Mouse (Mus musculus): ENCODE measurements at regions not wholly inside any gene's neighbourhood (a gene's known extent, or its start where the extent isn't known, plus 50 kb on each side); places are given as distances from the start of the nearest gene placed in this dataset.

DNA sequence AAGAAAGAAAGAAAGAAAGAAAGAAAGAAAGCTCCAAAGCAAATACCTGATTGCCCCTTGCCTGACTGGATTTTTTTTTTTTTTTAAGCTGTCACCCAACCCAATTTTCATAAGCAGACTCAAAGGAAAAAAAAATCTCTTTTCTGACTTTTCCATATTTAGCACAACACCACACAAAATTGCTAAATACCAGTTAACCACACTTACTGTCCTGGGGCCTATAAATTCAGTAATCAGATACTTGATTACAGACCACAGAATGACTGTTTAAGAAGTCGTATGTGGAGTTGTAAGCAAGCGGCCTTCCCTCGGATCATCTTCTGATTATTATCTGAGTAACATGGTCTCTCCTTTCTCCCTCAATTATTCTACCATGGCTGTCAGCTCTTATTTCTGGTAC is 263.3 kb upstream of the Gm15217 start:
- Histone ChIP-seq H3K36me3 (replicated peaks) (no peaks in the 10 kb centered on the region), H3K9me3 (replicated peaks) (no peaks in the 10 kb centered on the region), H3K4me3 (ENCODE audit: low read depth, low read length) (no peak overlapping the region), H3K27me3 (ENCODE audit: insufficient read depth, low read length) (no peaks in the 10 kb centered on the region), H3K4me1 (ENCODE audit: insufficient read depth, low read depth, low read length) (no peaks in the 10 kb centered on the region)
- ATAC-seq (ENCODE audit: extremely low read depth, insufficient number of reproducible peaks, low FRiP score, poor library complexity, severe bottlenecking) (no peak), DNase-seq (ENCODE audit: low spot score) (no peak)
- TF ChIP-seq CTCF (IDR thresholded peaks at IDR 0.05; ENCODE audit: low read depth, low read length) (no peak), GATA2 (IDR thresholded peaks at IDR 0.05; ENCODE audit: borderline replicate concordance, low read depth, low read length) (no peak), TAL1 (conservative IDR thresholded peaks at IDR 0.05; ENCODE audit: low read depth, low read length) (no peak), POLR2AphosphoS5 (IDR thresholded peaks at IDR 0.05; ENCODE audit: insufficient replicate concordance, low read depth, low read length) (no peak), GATA1 (IDR thresholded peaks at IDR 0.05; ENCODE audit: borderline replicate concordance, low read length) (no peak)

DNA sequence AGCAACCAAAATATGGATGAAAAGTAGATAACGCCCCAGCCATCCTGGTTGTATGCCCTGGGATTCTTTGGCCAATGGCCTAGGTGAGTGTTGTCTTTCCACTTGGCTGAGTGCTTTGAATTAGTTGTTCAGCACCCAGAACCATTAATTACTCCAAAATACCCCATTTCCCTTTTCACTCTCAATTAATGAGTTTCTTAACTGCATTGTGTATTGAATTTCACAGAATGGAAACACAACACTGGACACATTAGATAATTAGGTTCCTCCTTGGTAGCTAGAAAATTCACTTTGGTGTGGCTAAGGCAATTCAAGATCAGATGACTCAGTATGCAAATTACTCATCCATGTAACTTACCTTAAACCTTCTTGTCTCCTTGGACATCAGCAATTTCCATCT is 252.7 kb upstream of the Gm15217 start:
- no peak for TF ChIP-seq POLR2AphosphoS5 (IDR thresholded peaks at IDR 0.05; ENCODE audit: insufficient replicate concordance, low read depth, low read length)
- TF ChIP-seq TAL1 (conservative IDR thresholded peaks at IDR 0.05; ENCODE audit: low read depth, low read length) = no peak
- TF ChIP-seq GATA2 (IDR thresholded peaks at IDR 0.05; ENCODE audit: borderline replicate concordance, low read depth, low read length) = no peak
- no peak for TF ChIP-seq CTCF (IDR thresholded peaks at IDR 0.05; ENCODE audit: low read depth, low read length)
- no peak for TF ChIP-seq GATA1 (IDR thresholded peaks at IDR 0.05; ENCODE audit: borderline replicate concordance, low read length)
- Histone ChIP-seq H3K4me1 (ENCODE audit: insufficient read depth, low read depth, low read length) (no peaks in the 10 kb centered on the region), H3K9me3 (replicated peaks) (no peaks in the 10 kb centered on the region), H3K4me3 (ENCODE audit: low read depth, low read length) (no peak overlapping the region), H3K36me3 (replicated peaks) (no peaks in the 10 kb centered on the region), H3K27me3 (ENCODE audit: insufficient read depth, low read length) (no peaks in the 10 kb centered on the region; the same call in 1 of the 2 replicates)
- DNase-seq (ENCODE audit: low spot score) = no peak
- ATAC-seq (ENCODE audit: extremely low read depth, insufficient number of reproducible peaks, low FRiP score, poor library complexity, severe bottlenecking) = no peak

DNA sequence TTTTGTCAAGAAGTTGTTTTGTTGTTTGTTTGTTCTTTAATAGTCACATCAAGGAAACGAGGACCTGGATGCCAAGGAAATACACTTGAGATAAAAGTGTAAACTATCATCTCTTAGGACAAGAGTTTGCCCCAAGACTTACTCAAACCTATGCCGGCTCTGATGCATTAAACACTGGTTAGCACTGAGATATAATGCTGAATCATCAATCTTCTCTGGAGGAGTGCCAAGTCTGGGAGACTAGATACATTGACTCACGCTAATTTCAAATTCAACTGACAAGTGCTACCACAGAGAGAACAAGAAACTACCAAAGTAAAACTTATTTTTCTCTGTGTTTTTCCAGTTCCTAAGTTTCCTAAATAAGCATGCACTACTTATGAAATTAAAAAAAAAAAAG is 249.5 kb upstream of the Gm15217 start:
- no peak for TF ChIP-seq GATA1 (IDR thresholded peaks at IDR 0.05; ENCODE audit: borderline replicate concordance, low read length)
- TF ChIP-seq CTCF (IDR thresholded peaks at IDR 0.05; ENCODE audit: low read depth, low read length) = no peak
- no peak for TF ChIP-seq GATA2 (IDR thresholded peaks at IDR 0.05; ENCODE audit: borderline replicate concordance, low read depth, low read length)
- TF ChIP-seq POLR2AphosphoS5 (IDR thresholded peaks at IDR 0.05; ENCODE audit: insufficient replicate concordance, low read depth, low read length) = no peak
- TF ChIP-seq TAL1 (conservative IDR thresholded peaks at IDR 0.05; ENCODE audit: low read depth, low read length) = no peak
- H3K9me3 ChIP-seq (replicated peaks) = no peaks in the 10 kb centered on the region
- ATAC-seq (ENCODE audit: extremely low read depth, insufficient number of reproducible peaks, low FRiP score, poor library complexity, severe bottlenecking) (no peak), DNase-seq (ENCODE audit: low spot score) (no peak)
- H3K4me3 ChIP-seq (ENCODE audit: low read depth, low read length) = no peak overlapping the region
- H3K27me3 ChIP-seq (ENCODE audit: insufficient read depth, low read length) = no peaks in the 10 kb centered on the region
- no peaks in the 10 kb centered on the region for H3K4me1 ChIP-seq (ENCODE audit: insufficient read depth, low read depth, low read length)
- H3K36me3 ChIP-seq (replicated peaks) = no peaks in the 10 kb centered on the region

DNA sequence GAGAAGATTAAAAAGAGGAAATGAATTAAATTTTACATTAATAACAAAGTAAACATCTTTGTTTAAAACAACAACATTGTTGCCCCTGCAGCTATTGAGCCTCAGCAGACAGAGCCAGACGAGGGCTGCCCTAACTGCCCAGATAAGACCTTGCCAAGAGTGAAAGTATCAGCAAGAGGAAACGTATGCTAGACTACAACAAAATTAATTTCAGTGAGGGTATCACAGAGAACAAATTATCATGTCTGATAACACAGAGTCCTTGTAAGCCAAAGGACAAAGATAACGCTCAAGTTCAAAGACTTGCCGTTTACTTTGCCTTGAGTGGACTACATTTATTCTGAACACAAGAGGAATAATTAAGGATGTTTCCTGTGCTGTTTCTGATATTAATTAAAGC is 235.0 kb upstream of the Gm15217 start:
- ATAC-seq (ENCODE audit: extremely low read depth, insufficient number of reproducible peaks, low FRiP score, poor library complexity, severe bottlenecking) = no peak
- no peak overlapping the region for H3K4me3 ChIP-seq (ENCODE audit: low read depth, low read length)
- H3K36me3 ChIP-seq (replicated peaks) = no peaks in the 10 kb centered on the region
- no peaks in the 10 kb centered on the region; the same call in 1 of the 2 replicates for H3K27me3 ChIP-seq (ENCODE audit: insufficient read depth, low read length)
- no peaks in the 10 kb centered on the region for H3K9me3 ChIP-seq (replicated peaks)
- no peak for DNase-seq (ENCODE audit: low spot score)
- TF ChIP-seq CTCF (IDR thresholded peaks at IDR 0.05; ENCODE audit: low read depth, low read length) (no peak), POLR2AphosphoS5 (IDR thresholded peaks at IDR 0.05; ENCODE audit: insufficient replicate concordance, low read depth, low read length) (no peak)
- H3K4me1 ChIP-seq (ENCODE audit: insufficient read depth, low read depth, low read length) = no peaks in the 10 kb centered on the region

DNA sequence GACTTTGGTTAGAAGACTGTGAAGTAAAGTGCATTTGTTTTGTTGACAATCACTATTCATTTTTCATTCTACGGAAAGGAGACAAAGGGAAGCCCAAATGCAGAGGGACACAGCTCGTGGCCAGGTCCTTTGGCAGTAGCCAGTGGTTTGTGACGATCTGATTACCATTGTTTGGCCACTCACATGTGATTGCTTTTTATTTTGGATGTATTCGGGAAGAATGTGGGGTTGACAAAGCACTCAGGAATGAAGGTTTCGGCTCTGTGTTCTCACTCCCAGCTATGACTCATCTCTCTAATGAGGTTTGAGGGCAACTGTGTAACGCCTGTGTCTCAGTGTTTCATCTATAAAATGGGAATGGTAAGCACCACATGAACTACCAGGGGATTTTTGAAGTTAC is 234.5 kb upstream of the Gm15217 start:
- no peak for DNase-seq (ENCODE audit: low spot score)
- TF ChIP-seq GATA2 (IDR thresholded peaks at IDR 0.05; ENCODE audit: borderline replicate concordance, low read depth, low read length) (no peak), CTCF (IDR thresholded peaks at IDR 0.05; ENCODE audit: low read depth, low read length) (no peak), POLR2AphosphoS5 (IDR thresholded peaks at IDR 0.05; ENCODE audit: insufficient replicate concordance, low read depth, low read length) (no peak), GATA1 (IDR thresholded peaks at IDR 0.05; ENCODE audit: borderline replicate concordance, low read length) (no peak), TAL1 (conservative IDR thresholded peaks at IDR 0.05; ENCODE audit: low read depth, low read length) (no peak)
- Histone ChIP-seq H3K4me3 (ENCODE audit: low read depth, low read length) (no peak overlapping the region), H3K27me3 (ENCODE audit: insufficient read depth, low read length) (no peaks in the 10 kb centered on the region; the same call in 1 of the 2 replicates), H3K36me3 (replicated peaks) (no peaks in the 10 kb centered on the region), H3K4me1 (ENCODE audit: insufficient read depth, low read depth, low read length) (no peaks in the 10 kb centered on the region), H3K9me3 (replicated peaks) (no peaks in the 10 kb centered on the region)
- ATAC-seq (ENCODE audit: extremely low read depth, insufficient number of reproducible peaks, low FRiP score, poor library complexity, severe bottlenecking) = no peak

DNA sequence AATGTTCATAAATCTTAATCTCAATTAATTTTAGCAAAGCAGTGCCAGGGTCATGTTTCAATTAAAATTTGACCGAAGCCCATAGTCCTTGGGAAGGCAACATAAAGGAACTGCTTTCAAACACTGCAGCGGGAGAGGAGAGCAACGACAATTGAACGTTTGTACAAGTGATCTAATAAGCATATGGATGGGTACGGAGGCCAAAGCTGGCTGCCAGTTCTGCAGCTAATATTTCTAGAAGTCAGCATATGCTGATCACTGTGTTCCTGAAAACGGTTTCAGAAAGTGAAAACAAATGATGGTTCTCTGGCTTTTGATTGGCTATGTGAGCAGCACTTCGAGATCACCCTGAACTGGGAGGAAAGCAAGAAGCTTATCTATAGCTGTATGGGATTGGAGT is 233.6 kb upstream of the Gm15217 start:
- no peaks in the 10 kb centered on the region for H3K4me1 ChIP-seq (ENCODE audit: insufficient read depth, low read depth, low read length)
- H3K4me3 ChIP-seq (ENCODE audit: low read depth, low read length) = no peak overlapping the region
- H3K9me3 ChIP-seq (replicated peaks) = no peaks in the 10 kb centered on the region
- ATAC-seq (ENCODE audit: extremely low read depth, insufficient number of reproducible peaks, low FRiP score, poor library complexity, severe bottlenecking) (no peak), DNase-seq (ENCODE audit: low spot score) (no peak)
- TF ChIP-seq GATA2 (IDR thresholded peaks at IDR 0.05; ENCODE audit: borderline replicate concordance, low read depth, low read length) (no peak), TAL1 (conservative IDR thresholded peaks at IDR 0.05; ENCODE audit: low read depth, low read length) (no peak)
- H3K36me3 ChIP-seq (replicated peaks) = no peaks in the 10 kb centered on the region
- no peaks in the 10 kb centered on the region; the same call in 1 of the 2 replicates for H3K27me3 ChIP-seq (ENCODE audit: insufficient read depth, low read length)

DNA sequence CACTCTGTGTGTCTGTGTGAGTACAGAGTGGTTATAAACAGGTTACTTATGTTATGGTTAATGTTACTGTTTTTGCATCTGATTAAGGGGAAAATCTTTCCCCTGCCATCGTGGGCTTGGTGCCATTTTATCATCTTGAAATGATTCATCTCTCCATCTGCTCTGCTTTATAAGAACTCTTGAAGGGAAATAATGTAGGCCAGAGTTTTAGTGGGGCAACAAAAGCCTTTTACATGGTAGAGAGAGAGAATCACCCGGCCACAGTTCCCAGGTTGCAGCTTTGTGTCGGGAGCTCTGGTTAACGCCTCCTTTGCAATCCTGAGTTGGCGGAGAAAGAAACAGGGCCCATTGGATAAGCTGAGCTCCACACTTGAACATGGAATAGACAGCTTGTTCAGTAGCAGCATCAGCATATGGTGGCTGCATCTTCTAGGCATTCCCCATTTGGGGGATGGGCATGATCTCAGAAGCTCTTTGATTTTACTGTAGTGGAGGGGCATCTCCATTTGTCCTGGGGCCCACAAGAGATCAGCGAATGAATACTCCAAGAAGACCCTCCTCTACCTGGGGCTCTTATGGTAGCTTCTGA is 230.0 kb upstream of the Gm15217 start:
- Histone ChIP-seq H3K4me1 (ENCODE audit: insufficient read depth, low read depth, low read length) (no peaks in the 10 kb centered on the region), H3K9me3 (replicated peaks) (no peaks in the 10 kb centered on the region), H3K36me3 (replicated peaks) (no peaks in the 10 kb centered on the region), H3K27me3 (ENCODE audit: insufficient read depth, low read length) (no peaks in the 10 kb centered on the region), H3K4me3 (ENCODE audit: low read depth, low read length) (no peak overlapping the region)
- ATAC-seq (ENCODE audit: extremely low read depth, insufficient number of reproducible peaks, low FRiP score, poor library complexity, severe bottlenecking) (no peak), DNase-seq (ENCODE audit: low spot score) (no peak)
- TF ChIP-seq POLR2AphosphoS5 (IDR thresholded peaks at IDR 0.05; ENCODE audit: insufficient replicate concordance, low read depth, low read length) (no peak), CTCF (IDR thresholded peaks at IDR 0.05; ENCODE audit: low read depth, low read length) (no peak), TAL1 (conservative IDR thresholded peaks at IDR 0.05; ENCODE audit: low read depth, low read length) (no peak), GATA2 (IDR thresholded peaks at IDR 0.05; ENCODE audit: borderline replicate concordance, low read depth, low read length) (no peak)

All from G1E (cell line).